In genomic region chr11:8486552-8486951, GRCm38 (mm10) we compare ENCODE assay signal across 25 mouse cellular contexts.
A peak's percentile ranks its signal among the peaks of the same experiment; 100 is the strongest.
DNase-seq lines count a peak whose midpoint lies in the region; ATAC-seq lines count a peak whose summit lies in the region.
"Had no signal": no experiment of that assay in that cellular context is flagged by ENCODE, and none has a peak within 500 bp of the region (broad histone marks: within the 10 kb centered on the region; RNA-seq: fewer than 3 reads in every experiment).

No protein-coding gene starts in this region.

- H3K27me3 ChIP-seq in heart, embryonic 10.5 days (ENCODE audit: insufficient read depth, poor library complexity, severe bottlenecking): no peaks in the 10 kb centered on the region
- H3K27me3 ChIP-seq in heart, embryonic 15.5 days: no peaks in the 10 kb centered on the region
- H3K27me3 ChIP-seq: limb, embryonic 12.5 days; liver, embryonic 12.5 days had no signal

- no peaks in the 10 kb centered on the region for H3K9me3 ChIP-seq in heart, embryonic 10.5 days
- no peaks in the 10 kb centered on the region for H3K9me3 ChIP-seq in heart, embryonic 15.5 days (replicated peaks)
- H3K9me3 ChIP-seq: forebrain, embryonic 10.5 days; limb, embryonic 12.5 days; liver, embryonic 12.5 days had no signal

- no peak overlapping the region for H3K27ac ChIP-seq in heart, embryonic 10.5 days
- H3K27ac ChIP-seq in heart, embryonic 15.5 days: peak overlapping the region; percentile 93
- H3K27ac ChIP-seq: forebrain, embryonic 10.5 days; hindbrain, embryonic 14.5 days; kidney, postnatal 0 days; limb, embryonic 12.5 days; liver, embryonic 12.5 days had no signal

- peaks cover 5% of the 10 kb centered on the region; the same call in 1 of the 2 replicates for H3K36me3 ChIP-seq in heart, embryonic 10.5 days
- 0 out of 2 replicates have a peak, but pooled peaks cover 4% of the 10 kb centered on the region for H3K36me3 ChIP-seq in heart, embryonic 15.5 days

- no peak overlapping the region for H3K9ac ChIP-seq in heart, embryonic 15.5 days
- H3K9ac ChIP-seq: forebrain, postnatal 0 days; hindbrain, embryonic 14.5 days; limb, embryonic 12.5 days; liver, embryonic 12.5 days had no signal

- DNase-seq in heart, adult 11 months: peak; percentile 95
- DNase-seq in heart, embryonic 10.5 days (ENCODE audit: low spot score): no peak
- peak; percentile 77 for DNase-seq in 3T3-L1 (ENCODE audit: low read depth, low spot score)
- peak; percentile 31 for DNase-seq in heart, adult 8-10 months (ENCODE audit: low spot score)
- no peak for DNase-seq in right cerebral cortex, adult 18-20 months
- DNase-seq in right cerebral cortex, postnatal 4 days: no peak
- DNase-seq in left cerebral cortex, postnatal 36 days (ENCODE audit: low spot score in 2 of 2): no peak
- DNase-seq: adrenal gland, postnatal 25 days; cerebellum, adult 11 months; cerebellum, postnatal 14 days; forebrain, postnatal 0 days; gastrocnemius, postnatal 14 days; kidney, adult 18-20 months; midbrain, embryonic 14.5 days; right cerebral cortex, postnatal 14 days; spleen, adult 18-20 months; thymus, postnatal 25 days had no signal

- H3K4me2 ChIP-seq in heart, embryonic 15.5 days: peak overlapping the region; percentile 36
- H3K4me2 ChIP-seq: hindbrain, embryonic 14.5 days; limb, embryonic 12.5 days; liver, embryonic 12.5 days had no signal

- WGBS in heart, embryonic 10.5 days: 54% methylated on average over 4 of the region's 4 CpGs
- WGBS in heart, embryonic 15.5 days: 31% methylated on average over 4 of the region's 4 CpGs

- intact Hi-C loops in left cerebral cortex, postnatal 36 days (cut with DNase I): no loop called here

- peaks cover 18% of the 10 kb centered on the region for H3K4me1 ChIP-seq in heart, embryonic 10.5 days
- peaks cover 81% of the 10 kb centered on the region for H3K4me1 ChIP-seq in heart, embryonic 15.5 days (replicated peaks)
- H3K4me1 ChIP-seq: forebrain, embryonic 10.5 days; liver, embryonic 12.5 days had no signal

- ATAC-seq in heart, embryonic 15.5 days (replicated peaks; ENCODE audit: insufficient number of reproducible peaks, insufficient read depth, low FRiP score, low read depth): peak; percentile 70
- ATAC-seq: CD4-positive, CD25-positive, alpha-beta regulatory T cell, adult 4 months; forebrain, postnatal 0 days; inflammation-experienced regulatory T-cells, adult 6 months; liver, embryonic 12.5 days had no signal

- no peak overlapping the region for H3K4me3 ChIP-seq in heart, embryonic 10.5 days
- no peak overlapping the region for H3K4me3 ChIP-seq in heart, embryonic 15.5 days
- H3K4me3 ChIP-seq: forebrain, embryonic 10.5 days; limb, embryonic 12.5 days; liver, embryonic 12.5 days had no signal

Comparison
In these comparisons a context has a peak if more than half of its experiments do, and no peak if none do; other contexts are left out.
1. DNase-seq: peak in heart, adult 11 months (single experiment), 3T3-L1 (single experiment) and heart, adult 8-10 months (single experiment); none in heart, embryonic 10.5 days (single experiment), right cerebral cortex, adult 18-20 months (single experiment), right cerebral cortex, postnatal 4 days (single experiment) and left cerebral cortex, postnatal 36 days (0 of 2).